Mouse (Mus musculus) brain, embryonic 14.5 days (tissue): ENCODE data around the gene Ap4b1.

ENCODE experiments used
- CTCF ChIP-seq: fragments of 200-500 bp; IDR thresholded peaks from 2 replicates; pipeline ENCODE4 v1.5.1; 2012; ENCODE audit warnings: inconsistent platforms, mild to moderate bottlenecking, moderate library complexity, borderline replicate concordance; ENCODE audit not compliant: insufficient read depth, insufficient read length; ENCODE audit errors: extremely low read depth
- POLR2A ChIP-seq: fragments of 200-500 bp; IDR thresholded peaks from 2 replicates; pipeline ENCODE4 v1.6.1; 2012; ENCODE audit warnings: mild to moderate bottlenecking, inconsistent platforms, borderline replicate concordance; ENCODE audit not compliant: poor library complexity, insufficient read depth, insufficient read length, severe bottlenecking; ENCODE audit errors: extremely low read depth

DNA sequence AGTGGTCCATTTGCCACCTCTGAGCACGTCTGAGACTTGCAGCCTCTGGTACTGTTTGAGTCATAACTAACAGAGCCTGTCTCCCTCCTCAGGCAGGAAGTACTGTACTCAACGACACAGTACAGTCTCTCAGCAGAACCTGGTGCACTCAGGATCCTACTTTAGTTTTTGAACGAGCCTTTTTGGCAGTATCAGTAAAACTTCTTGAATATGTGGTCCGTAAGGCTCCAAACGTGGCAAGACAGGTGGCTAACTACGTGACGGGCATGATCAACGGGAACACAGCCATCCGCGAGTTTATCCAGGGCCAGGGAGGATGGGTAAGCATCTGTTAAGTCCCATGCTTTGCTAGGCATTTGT, 26.6 kb downstream of the Ap4b1 start:
- TF ChIP-seq POLR2A (no peak), CTCF (no peak)
